Mouse (Mus musculus): ENCODE measurements around the gene Olfr480. TPM values are rescaled to one million over a fixed set of nuclear protein-coding genes. Genes with fewer than 3 reads are reported as not detected.

The Olfr480 gene
- polyA plus RNA-seq (2015; fragmentation: Illumina TruSeq; extraction: RNeasy Lipid Tissue Mini Kit (QIAGEN cat#74804); ENCODE audit: insufficient read depth, low replicate concordance) = not detected

DNA sequence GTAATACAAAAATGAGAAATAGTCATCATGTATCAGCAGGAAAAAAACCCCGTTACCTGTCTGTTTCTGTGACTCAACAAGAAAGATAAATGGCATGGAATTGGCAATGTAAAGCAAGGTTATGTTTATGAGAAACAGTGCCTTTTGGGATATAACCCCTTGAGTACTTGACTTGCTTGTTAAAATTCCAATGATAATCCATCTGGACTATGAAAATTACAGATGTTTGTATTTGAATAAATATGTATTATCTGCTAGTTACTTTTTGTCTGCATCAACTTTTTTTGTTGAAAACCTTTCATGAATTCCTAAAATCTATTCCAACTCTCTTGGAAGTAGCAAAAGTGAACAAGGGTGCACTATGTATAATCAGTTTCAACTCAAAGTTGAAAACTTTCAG lies at the start of gene Olfr480:
Gene Olfr480, minus strand, starts transcription at position 101 of the 400 bp plus-strand sequence.

GRCm38 (mm10) chr7:108100549-108100948 lies 33.4 kb upstream of the Olfr480 start, which contains the start of gene Olfr483:
Olfr483 (plus strand) TSS chr7:108100849.

GRCm38 (mm10) chr7:108097486-108097885 lies 30.3 kb upstream of the Olfr480 start, which contains the start of gene Olfr482:
Olfr482 (minus strand) TSS chr7:108097586.

DNA sequence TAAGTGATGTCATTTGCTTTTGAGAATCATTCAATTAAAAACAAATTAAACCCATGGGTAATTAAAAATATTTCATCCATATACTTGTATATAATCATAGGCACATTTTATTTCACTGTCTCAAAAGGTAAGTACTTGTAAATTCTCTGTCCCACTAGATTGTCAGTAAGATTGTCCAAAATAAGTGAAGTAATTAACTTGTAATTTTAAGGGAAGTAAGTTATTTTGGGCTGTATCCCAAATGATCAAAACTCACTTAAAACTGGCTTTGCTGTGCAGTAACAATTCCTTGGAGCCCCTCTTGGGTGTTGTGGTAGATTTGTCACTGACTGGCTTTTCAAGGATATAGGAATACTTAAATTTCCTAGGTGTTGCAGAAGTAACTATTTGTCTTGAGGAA lies 12.4 kb upstream of the Olfr480 start, which contains the start of gene Olfr481:
Gene Olfr481, plus strand, starts transcription at position 301 of the 400 bp plus-strand sequence.

GRCm38 (mm10) chr7:108050393-108050792 lies 16.8 kb downstream of the Olfr480 start, which contains the start of gene Olfr479:
Olfr479 (plus strand) TSS chr7:108050693.

GRCm38 (mm10) chr7:108033889-108034288 lies 33.3 kb downstream of the Olfr480 start, which contains the start of gene Olfr478:
Olfr478 (minus strand) TSS chr7:108033989.

Other genes with a start within 250 kb of the Olfr480 start
- gene Olfr469, start 241.8 kb downstream of the Olfr480 start, polyA plus RNA-seq (2015; fragmentation: Illumina TruSeq; extraction: RNeasy Lipid Tissue Mini Kit (QIAGEN cat#74804); ENCODE audit: insufficient read depth, low replicate concordance) = not detected
- gene Olfr470, start 219.9 kb downstream of the Olfr480 start, polyA plus RNA-seq (2015; fragmentation: Illumina TruSeq; extraction: RNeasy Lipid Tissue Mini Kit (QIAGEN cat#74804); ENCODE audit: insufficient read depth, low replicate concordance) = not detected
- gene Olfr472, start 169.4 kb downstream of the Olfr480 start, polyA plus RNA-seq (2015; fragmentation: Illumina TruSeq; extraction: RNeasy Lipid Tissue Mini Kit (QIAGEN cat#74804); ENCODE audit: insufficient read depth, low replicate concordance) = not detected
- gene Olfr473, start 136.9 kb downstream of the Olfr480 start, polyA plus RNA-seq (2015; fragmentation: Illumina TruSeq; extraction: RNeasy Lipid Tissue Mini Kit (QIAGEN cat#74804); ENCODE audit: insufficient read depth, low replicate concordance) = not detected
- gene Olfr474, start 112.7 kb downstream of the Olfr480 start, polyA plus RNA-seq (2015; fragmentation: Illumina TruSeq; extraction: RNeasy Lipid Tissue Mini Kit (QIAGEN cat#74804); ENCODE audit: insufficient read depth, low replicate concordance) = not detected
- not detected for gene Olfr476, start 102.5 kb downstream of the Olfr480 start, polyA plus RNA-seq (2015; fragmentation: Illumina TruSeq; extraction: RNeasy Lipid Tissue Mini Kit (QIAGEN cat#74804); ENCODE audit: insufficient read depth, low replicate concordance)
- gene Olfr477, start 80.7 kb downstream of the Olfr480 start, polyA plus RNA-seq (2015; fragmentation: Illumina TruSeq; extraction: RNeasy Lipid Tissue Mini Kit (QIAGEN cat#74804); ENCODE audit: insufficient read depth, low replicate concordance) = not detected
- not detected for gene Olfr478, start 33.4 kb downstream of the Olfr480 start, polyA plus RNA-seq (2015; fragmentation: Illumina TruSeq; extraction: RNeasy Lipid Tissue Mini Kit (QIAGEN cat#74804); ENCODE audit: insufficient read depth, low replicate concordance)
- not detected for gene Olfr479, start 16.7 kb downstream of the Olfr480 start, polyA plus RNA-seq (2015; fragmentation: Illumina TruSeq; extraction: RNeasy Lipid Tissue Mini Kit (QIAGEN cat#74804); ENCODE audit: insufficient read depth, low replicate concordance)
- gene Olfr481, start 12.5 kb upstream of the Olfr480 start, polyA plus RNA-seq (2015; fragmentation: Illumina TruSeq; extraction: RNeasy Lipid Tissue Mini Kit (QIAGEN cat#74804); ENCODE audit: insufficient read depth, low replicate concordance) = not detected
- not detected for gene Olfr482, start 30.2 kb upstream of the Olfr480 start, polyA plus RNA-seq (2015; fragmentation: Illumina TruSeq; extraction: RNeasy Lipid Tissue Mini Kit (QIAGEN cat#74804); ENCODE audit: insufficient read depth, low replicate concordance)
- gene Olfr483, start 33.5 kb upstream of the Olfr480 start, polyA plus RNA-seq (2015; fragmentation: Illumina TruSeq; extraction: RNeasy Lipid Tissue Mini Kit (QIAGEN cat#74804); ENCODE audit: insufficient read depth, low replicate concordance) = not detected
- not detected for gene Olfr484, start 60.1 kb upstream of the Olfr480 start, polyA plus RNA-seq (2015; fragmentation: Illumina TruSeq; extraction: RNeasy Lipid Tissue Mini Kit (QIAGEN cat#74804); ENCODE audit: insufficient read depth, low replicate concordance)
- not detected for gene Olfr485, start 92.5 kb upstream of the Olfr480 start, polyA plus RNA-seq (2015; fragmentation: Illumina TruSeq; extraction: RNeasy Lipid Tissue Mini Kit (QIAGEN cat#74804); ENCODE audit: insufficient read depth, low replicate concordance)
- gene Olfr486, start 105.4 kb upstream of the Olfr480 start, polyA plus RNA-seq (2015; fragmentation: Illumina TruSeq; extraction: RNeasy Lipid Tissue Mini Kit (QIAGEN cat#74804); ENCODE audit: insufficient read depth, low replicate concordance) = not detected
- gene Olfr487, start 147.3 kb upstream of the Olfr480 start, polyA plus RNA-seq (2015; fragmentation: Illumina TruSeq; extraction: RNeasy Lipid Tissue Mini Kit (QIAGEN cat#74804); ENCODE audit: insufficient read depth, low replicate concordance) = not detected
- not detected for gene Olfr488, start 191.0 kb upstream of the Olfr480 start, polyA plus RNA-seq (2015; fragmentation: Illumina TruSeq; extraction: RNeasy Lipid Tissue Mini Kit (QIAGEN cat#74804); ENCODE audit: insufficient read depth, low replicate concordance)
- gene Olfr490, start 221.6 kb upstream of the Olfr480 start, polyA plus RNA-seq (2015; fragmentation: Illumina TruSeq; extraction: RNeasy Lipid Tissue Mini Kit (QIAGEN cat#74804); ENCODE audit: insufficient read depth, low replicate concordance) = not detected
- not detected for gene Olfr491, start 246.1 kb upstream of the Olfr480 start, polyA plus RNA-seq (2015; fragmentation: Illumina TruSeq; extraction: RNeasy Lipid Tissue Mini Kit (QIAGEN cat#74804); ENCODE audit: insufficient read depth, low replicate concordance)

All from spleen, adult 10 weeks (tissue).